Mouse (Mus musculus) midbrain, embryonic 13.5 days (tissue): Measurements from ENCODE around the gene Aox2. TPM values are rescaled to one million over a fixed set of nuclear protein-coding genes. Genes with fewer than 3 reads are reported as not detected.

Experiments used
- ATAC-seq: fragments of 200-750 bp; cut with Nextera tagmentation; 2 replicates; pipeline ENCODE4 v1.8.0; 2017; ENCODE audit warnings: mild to moderate bottlenecking, moderate TSS enrichment, moderate library complexity
- H3K27ac ChIP-seq: fragments of 300-500 bp; sonication (generic); 2 replicates; pipeline ENCODE4 v1.5.1; 2015; ENCODE audit warnings: inconsistent platforms, mild to moderate bottlenecking, moderate library complexity
- H3K27me3 ChIP-seq: fragments of 300-500 bp; sonication (generic); 2 replicates; pipeline ENCODE4 v1.6.1; 2015; ENCODE audit warnings: mild to moderate bottlenecking, inconsistent platforms
- H3K36me3 ChIP-seq: fragments of 300-500 bp; sonication (generic); 2 replicates; pipeline ENCODE4 v1.6.1; 2015; ENCODE audit warnings: mild to moderate bottlenecking, inconsistent platforms
- H3K4me1 ChIP-seq: fragments of 300-500 bp; sonication (generic); replicated peaks from 2 replicates; pipeline ENCODE4 v1.6.1; 2015; ENCODE audit warnings: inconsistent platforms
- H3K4me2 ChIP-seq: fragments of 300-500 bp; sonication (generic); replicated peaks from 2 replicates; pipeline ENCODE4 v1.6.1; 2015; ENCODE audit warnings: moderate library complexity, mild to moderate bottlenecking, inconsistent platforms
- H3K4me3 ChIP-seq: fragments of 300-500 bp; sonication (generic); replicated peaks from 2 replicates; pipeline ENCODE4 v1.5.1; 2015; ENCODE audit warnings: mild to moderate bottlenecking, inconsistent platforms
- H3K9ac ChIP-seq: fragments of 300-500 bp; sonication (generic); replicated peaks from 2 replicates; pipeline ENCODE4 v1.6.1; 2015; ENCODE audit warnings: mild to moderate bottlenecking, inconsistent platforms
- H3K9me3 ChIP-seq: fragments of 300-500 bp; sonication (generic); 2 replicates; pipeline ENCODE4 v1.6.1; 2016; ENCODE audit warnings: mild to moderate bottlenecking, inconsistent platforms
- WGBS: fragments of 180-500 bp; shearing (Covaris S2); methylation state at CpG from one replicate; pipeline ENCODE4 v1.1.7; 2015; 5-methylcytosine and 5-hydroxymethylcytosine counted together
- polyA plus RNA-seq: library from polyadenylated mRNA; unstranded; fragments of >200 nt; fragmentation: Nextera tagmentation; extraction: Ambion mirVana; gene quantifications from 2 replicates; pipeline ENCODE4 v1.2.1, GENCODE M21; 2015

Aox2 gene
- polyA plus RNA-seq, 1 experiment from 2014 or later, result 0.05 TPM

DNA sequence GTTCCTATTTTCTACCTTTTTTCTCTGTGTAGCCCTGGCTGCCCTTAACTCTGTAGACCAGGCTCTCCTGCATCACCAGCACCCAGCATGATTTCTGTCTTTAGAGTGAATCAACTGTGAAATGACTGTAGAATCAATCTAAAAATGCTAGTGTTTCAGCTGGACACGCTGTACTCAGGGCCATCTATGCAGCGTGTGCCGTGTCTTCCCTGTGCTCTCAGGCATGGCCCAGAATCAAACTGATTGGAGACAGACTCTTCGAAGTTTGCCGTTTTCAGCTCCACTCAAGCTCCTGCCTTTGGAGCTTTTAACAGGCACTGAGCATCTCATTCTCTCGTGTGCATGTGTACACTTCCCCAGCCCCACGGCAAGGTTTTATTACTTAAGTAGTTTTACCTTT, 132.7 kb downstream of the Aox2 start:
- WGBS, result 93% methylated on average over 7 of the region's 7 CpGs
- no peaks in the 10 kb centered on the region for H3K4me1 ChIP-seq
- peaks cover 75% of the 10 kb centered on the region for H3K36me3 ChIP-seq
- no peak overlapping the region for H3K27ac ChIP-seq
- ATAC-seq, result no peak
- H3K4me3 ChIP-seq, result no peak overlapping the region
- no peak overlapping the region for H3K9ac ChIP-seq
- H3K27me3 ChIP-seq, result no peaks in the 10 kb centered on the region
- H3K9me3 ChIP-seq, result no peaks in the 10 kb centered on the region
- H3K4me2 ChIP-seq, result no peak overlapping the region

DNA sequence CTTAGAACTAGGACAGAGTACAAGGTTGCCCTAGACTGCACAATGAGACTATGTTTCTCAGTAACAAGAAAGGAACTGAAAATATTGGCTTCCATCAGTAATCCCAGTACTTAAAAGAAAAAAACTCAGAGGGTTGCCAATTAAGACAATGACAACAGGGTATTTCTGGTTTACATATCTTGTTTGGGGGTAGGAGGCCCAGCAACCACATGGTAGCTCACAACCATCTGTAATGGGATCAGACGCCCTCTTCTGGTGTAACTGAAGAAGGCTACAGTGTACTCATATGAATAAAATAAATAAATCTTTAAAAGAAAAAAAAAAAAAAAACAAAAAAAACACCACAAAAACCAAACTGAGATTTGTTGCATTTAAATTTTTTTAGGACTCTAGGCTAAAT, 137.3 kb downstream of the Aox2 start:
- H3K4me2 ChIP-seq, result no peak overlapping the region
- no peaks in the 10 kb centered on the region for H3K9me3 ChIP-seq
- H3K27ac ChIP-seq, result no peak overlapping the region
- H3K4me3 ChIP-seq, result no peak overlapping the region
- 39% methylated on average over 1 of the region's 1 CpGs for WGBS
- no peaks in the 10 kb centered on the region for H3K27me3 ChIP-seq
- H3K4me1 ChIP-seq, result peaks cover 5% of the 10 kb centered on the region; the same call in 1 of the 2 replicates
- no peak overlapping the region for H3K9ac ChIP-seq
- H3K36me3 ChIP-seq, result peaks cover 88% of the 10 kb centered on the region
- ATAC-seq, result no peak

DNA sequence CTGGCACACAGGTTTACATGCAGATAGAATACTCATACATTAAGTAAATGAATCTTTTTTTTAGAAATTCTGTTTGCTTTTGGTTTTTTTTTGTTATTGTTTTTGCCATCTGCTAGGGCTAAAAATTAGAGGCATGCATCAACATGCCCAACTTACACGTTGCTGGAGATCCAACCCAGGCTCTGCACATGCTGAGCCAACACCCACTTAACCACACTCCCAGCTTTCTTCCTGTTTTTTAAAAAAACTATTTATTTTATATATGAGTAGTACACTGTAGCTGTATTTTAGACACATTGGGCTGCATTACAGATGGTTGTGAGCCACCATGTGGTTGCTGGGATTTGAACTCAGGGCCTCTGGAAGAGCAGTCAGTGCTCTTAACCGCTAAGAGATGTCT, 137.9 kb downstream of the Aox2 start:
- no peak for ATAC-seq
- H3K9ac ChIP-seq, result no peak overlapping the region
- no peak overlapping the region for H3K4me3 ChIP-seq
- H3K4me2 ChIP-seq, result no peak overlapping the region
- no peak overlapping the region for H3K27ac ChIP-seq
- H3K9me3 ChIP-seq, result no peaks in the 10 kb centered on the region
- no peaks in the 10 kb centered on the region for H3K27me3 ChIP-seq
- peaks cover 84% of the 10 kb centered on the region for H3K36me3 ChIP-seq
- 96% methylated on average over 2 of the region's 2 CpGs for WGBS
- H3K4me1 ChIP-seq, result peaks cover 8% of the 10 kb centered on the region

DNA sequence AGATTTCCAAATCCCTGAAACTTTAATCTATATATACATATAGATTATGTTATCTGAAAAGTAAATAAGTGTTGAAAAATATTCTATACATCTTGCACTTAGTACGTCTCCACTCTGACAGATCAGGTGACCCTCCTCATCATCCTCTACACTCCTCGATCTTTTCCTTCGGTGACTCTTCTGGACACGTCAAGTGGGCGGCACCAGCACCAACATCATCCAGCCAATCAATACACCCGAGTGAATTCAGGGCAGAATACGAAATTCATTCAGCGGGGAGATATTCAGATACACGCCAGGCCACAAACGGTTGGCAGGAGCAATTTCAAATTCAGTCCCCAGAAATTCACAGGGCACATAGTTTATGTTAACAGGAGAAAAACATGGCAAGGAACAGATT, 141.9 kb downstream of the Aox2 start:
- H3K4me3 ChIP-seq, result no peak overlapping the region
- H3K4me1 ChIP-seq, result peaks cover 31% of the 10 kb centered on the region
- ATAC-seq, result no peak
- peaks cover 56% of the 10 kb centered on the region for H3K36me3 ChIP-seq
- no peak overlapping the region for H3K27ac ChIP-seq
- no peak overlapping the region for H3K4me2 ChIP-seq
- no peak overlapping the region for H3K9ac ChIP-seq
- H3K9me3 ChIP-seq, result no peaks in the 10 kb centered on the region
- WGBS, result 87% methylated on average over 10 of the region's 10 CpGs
- H3K27me3 ChIP-seq, result no peaks in the 10 kb centered on the region

GRCm38 (mm10) chr1:58420961-58421360, 142.8 kb downstream of the Aox2 start:
- H3K4me3 ChIP-seq, result 0 out of 2 replicates have a peak overlapping the region, but pooled peaks have one; percentile 0
- H3K4me2 ChIP-seq, result peak overlapping the region; percentile 14
- no peak for ATAC-seq
- no peak overlapping the region for H3K27ac ChIP-seq
- no peaks in the 10 kb centered on the region for H3K9me3 ChIP-seq
- H3K4me1 ChIP-seq, result peaks cover 31% of the 10 kb centered on the region
- no peak overlapping the region for H3K9ac ChIP-seq
- H3K27me3 ChIP-seq, result no peaks in the 10 kb centered on the region
- peaks cover 49% of the 10 kb centered on the region for H3K36me3 ChIP-seq
- 82% methylated on average over 7 of the region's 7 CpGs for WGBS

GRCm38 (mm10) chr1:58422879-58423278, 144.8 kb downstream of the Aox2 start:
- 10% methylated on average over 13 of the region's 13 CpGs for WGBS
- Histone ChIP-seq H3K9ac (peak overlapping the region; percentile 93), H3K4me2 (peak overlapping the region; percentile 78), H3K27ac (peak overlapping the region; percentile 97), H3K4me3 (peak overlapping the region; percentile 79), H3K27me3 (no peaks in the 10 kb centered on the region), H3K9me3 (no peaks in the 10 kb centered on the region), H3K4me1 (peaks cover 31% of the 10 kb centered on the region), H3K36me3 (peaks cover 32% of the 10 kb centered on the region)
- ATAC-seq, result peak; percentile 65

GRCm38 (mm10) chr1:58423371-58424248, 145.5 kb downstream of the Aox2 start, which contains the start of gene Clk1:
Clk1 (minus strand) TSS chr1:58424066.
- H3K36me3 ChIP-seq, result peaks cover 25% of the 10 kb centered on the region
- H3K27ac ChIP-seq, result peak within 1 kb of the TSS; percentile 97
- peak; percentile 95 for ATAC-seq
- under 1% methylated on average over 79 of the region's 79 CpGs for WGBS
- peak within 1 kb of the TSS; percentile 78 for H3K4me2 ChIP-seq
- H3K9ac ChIP-seq, result peak within 1 kb of the TSS; percentile 93
- peak within 1 kb of the TSS; percentile 79 for H3K4me3 ChIP-seq
- peaks cover 31% of the 10 kb centered on the region for H3K4me1 ChIP-seq
- no peaks in the 10 kb centered on the region for H3K27me3 ChIP-seq
- no peaks in the 10 kb centered on the region for H3K9me3 ChIP-seq

GRCm38 (mm10) chr1:58424551-58424950, 146.4 kb downstream of the Aox2 start:
- no peak overlapping the region for H3K9ac ChIP-seq
- no peak overlapping the region for H3K4me2 ChIP-seq
- H3K36me3 ChIP-seq, result peaks cover 16% of the 10 kb centered on the region
- H3K27me3 ChIP-seq, result no peaks in the 10 kb centered on the region
- H3K4me3 ChIP-seq, result no peak overlapping the region
- no peak for ATAC-seq
- peaks cover 28% of the 10 kb centered on the region for H3K4me1 ChIP-seq
- no peaks in the 10 kb centered on the region for H3K9me3 ChIP-seq
- H3K27ac ChIP-seq, result no peak overlapping the region
- WGBS, result 80% methylated on average over 3 of the region's 3 CpGs

Other genes starting within 250 kb of the Aox2 start
- 0.12 TPM in 2 replicates for gene Aox1, start 248.4 kb upstream of the Aox2 start, polyA plus RNA-seq
- gene Aox3, start 165.2 kb upstream of the Aox2 start, polyA plus RNA-seq, result 0.22 and 0.24 TPM in 2 replicates
- 0.05 and 0.19 TPM in 2 replicates for gene Aox4, start 67.9 kb upstream of the Aox2 start, polyA plus RNA-seq
- 406 and 428 TPM in 2 replicates for gene Bzw1, start 114.6 kb downstream of the Aox2 start, polyA plus RNA-seq
- 171 and 194 TPM in 2 replicates for gene Clk1, start 145.7 kb downstream of the Aox2 start, polyA plus RNA-seq
- gene Nif3l1, start 166.8 kb downstream of the Aox2 start, polyA plus RNA-seq, result 61.2 and 62.6 TPM in 2 replicates
- 52.0 and 53.7 TPM in 2 replicates for gene Ppil3, start 167.2 kb downstream of the Aox2 start, polyA plus RNA-seq
- 24.6 and 24.7 TPM in 2 replicates for gene Orc2, start 226.8 kb downstream of the Aox2 start, polyA plus RNA-seq